Mouse (Mus musculus) MN1 (cell line): ENCODE data around the gene Klk8.

ENCODE experiments used
- DNase-seq: peaks from one replicate; pipeline ENCODE4 v3.0.0-alpha.2; 2016; ENCODE audit warnings: low spot score

Gene Klk8

DNA sequence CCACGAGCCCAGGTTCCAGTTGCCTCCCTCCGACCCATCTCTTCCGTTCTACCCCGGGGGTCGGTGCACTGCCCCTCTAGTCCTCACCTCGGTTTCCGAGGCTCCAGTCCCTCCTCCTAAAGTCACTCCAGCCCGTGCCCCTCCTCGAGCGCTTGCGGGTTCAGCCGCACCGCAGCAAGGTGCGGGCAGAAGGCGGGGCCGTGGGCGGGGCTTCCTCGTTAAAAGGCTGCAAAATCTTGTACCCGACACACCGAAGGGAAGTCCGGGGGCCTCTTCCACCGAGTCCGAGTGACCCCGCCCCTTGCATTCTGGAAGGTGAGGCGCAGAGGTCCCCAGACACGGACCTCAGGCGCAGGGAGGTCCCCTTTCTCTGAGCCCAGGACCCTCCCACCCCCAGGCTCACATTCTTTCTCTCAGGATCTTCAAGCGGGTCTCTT is at the start of gene Klk8:
TSS of gene Klk8 (plus strand) at position 245 of the 437 bp plus-strand sequence.
- DNase-seq = no peak

DNA sequence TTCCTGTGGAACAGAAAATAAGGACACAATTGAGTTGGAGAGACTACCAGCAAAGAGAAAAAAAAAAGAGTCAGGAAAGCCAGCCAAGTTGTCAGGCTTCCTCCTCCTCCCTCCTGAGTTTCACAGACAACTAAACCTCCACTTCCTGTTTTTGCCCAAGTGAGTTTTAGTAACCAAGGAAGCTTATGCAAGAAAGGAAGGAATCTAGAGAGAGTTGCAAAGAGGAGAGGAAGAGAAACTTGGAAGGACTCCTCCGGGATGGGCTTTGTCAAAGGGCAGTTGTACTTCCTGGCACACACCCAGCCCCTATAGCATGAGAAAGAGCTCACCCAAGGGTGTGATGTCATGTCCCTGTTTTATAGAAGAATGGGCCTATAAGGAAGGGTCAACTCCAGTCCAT is 49.6 kb upstream of the Klk8 start:
- no peak for DNase-seq

DNA sequence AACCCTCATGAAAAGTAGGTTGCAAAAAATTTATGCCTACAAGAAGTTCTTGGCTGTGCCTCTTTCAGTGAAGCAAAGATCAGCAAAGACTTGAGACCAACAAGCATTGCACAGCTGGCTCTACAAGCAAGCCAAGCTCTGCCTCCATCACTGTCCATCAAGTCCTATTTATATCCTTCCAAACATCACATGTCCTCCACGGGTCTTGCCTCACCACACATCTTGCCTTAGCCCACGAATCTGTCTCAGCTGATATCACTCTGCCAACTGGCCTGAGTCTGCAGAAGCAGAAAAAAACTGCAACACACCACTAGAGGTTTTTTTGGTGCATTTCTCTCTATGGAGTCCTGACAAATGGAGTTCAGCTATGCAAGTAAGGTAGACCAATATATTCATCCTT is 44.6 kb upstream of the Klk8 start:
- DNase-seq = no peak

DNA sequence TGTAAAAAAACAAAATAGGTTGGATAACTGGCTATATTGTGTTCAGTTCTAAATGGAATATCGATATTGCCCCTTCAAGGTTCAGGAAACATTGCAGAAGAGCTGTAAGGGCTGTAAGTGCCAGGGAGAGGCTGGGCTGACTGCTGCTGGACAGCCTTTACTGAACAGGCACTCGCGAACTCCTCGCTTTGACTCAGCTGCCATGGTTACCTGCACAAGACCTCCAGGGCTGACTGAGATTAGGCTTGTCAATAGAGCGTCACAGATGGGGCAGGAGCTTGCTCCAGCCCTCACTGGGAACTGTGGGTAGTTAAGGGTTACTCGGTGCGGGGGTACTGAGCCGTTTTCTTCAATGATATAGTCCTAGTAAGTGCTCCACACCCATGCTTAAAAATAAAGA is 30.9 kb upstream of the Klk8 start:
- no peak for DNase-seq

DNA sequence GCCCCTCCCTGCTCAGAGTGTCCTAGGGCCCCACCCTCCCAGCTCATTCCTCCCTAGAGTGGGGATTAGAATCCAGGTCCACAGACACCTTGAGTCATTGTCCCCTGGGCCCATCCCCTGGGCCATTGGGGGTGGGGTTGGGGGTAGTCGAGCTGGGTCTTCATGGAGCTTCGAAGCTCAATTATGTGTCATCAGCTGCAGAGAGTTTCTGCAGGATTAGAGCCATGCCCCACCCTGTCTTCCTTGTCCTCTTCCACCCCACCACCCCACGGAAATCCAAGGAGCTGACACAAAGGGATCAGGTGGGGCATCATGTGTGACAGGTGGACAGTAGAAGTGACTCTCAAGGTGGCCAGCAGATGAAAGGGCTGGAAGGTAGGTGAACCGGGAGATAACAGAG is 28.8 kb upstream of the Klk8 start, which contains the start of gene Klk12:
TSS of gene Klk12 (plus strand) at position 301 of the 400 bp plus-strand sequence.
- DNase-seq = no peak

DNA sequence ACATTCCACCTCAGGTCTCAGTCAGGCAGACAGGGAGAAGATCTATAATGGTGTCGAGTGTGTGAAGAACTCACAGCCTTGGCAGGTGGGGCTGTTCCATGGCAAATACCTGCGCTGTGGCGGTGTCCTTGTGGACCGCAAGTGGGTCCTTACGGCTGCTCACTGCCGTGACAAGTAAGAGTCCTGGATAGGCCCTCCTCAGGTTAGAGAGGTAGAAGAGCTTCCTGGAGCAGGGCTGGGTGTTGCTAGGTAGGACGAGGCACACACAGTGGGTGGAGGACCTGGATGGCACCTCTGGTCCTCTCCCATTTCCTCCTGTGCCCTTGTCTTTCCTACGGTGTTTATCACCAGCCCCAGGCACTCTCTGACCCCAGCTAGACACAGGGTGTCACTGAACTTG is 27.7 kb upstream of the Klk8 start:
- DNase-seq = no peak

DNA sequence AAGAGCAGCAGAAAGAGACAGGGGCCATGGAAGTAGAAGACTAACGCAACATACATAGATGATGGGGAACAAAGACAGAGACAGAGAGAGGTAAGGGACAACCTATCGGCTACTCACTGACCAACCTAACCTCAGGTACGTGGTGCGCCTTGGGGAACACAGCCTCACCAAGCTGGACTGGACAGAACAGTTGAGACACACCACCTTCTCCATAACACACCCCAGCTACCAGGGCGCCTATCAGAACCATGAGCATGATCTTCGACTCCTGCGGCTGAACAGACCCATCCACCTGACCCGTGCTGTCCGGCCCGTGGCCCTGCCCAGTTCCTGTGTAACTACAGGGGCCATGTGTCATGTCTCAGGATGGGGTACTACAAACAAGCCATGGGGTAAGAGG is 26.7 kb upstream of the Klk8 start:
- no peak for DNase-seq

DNA sequence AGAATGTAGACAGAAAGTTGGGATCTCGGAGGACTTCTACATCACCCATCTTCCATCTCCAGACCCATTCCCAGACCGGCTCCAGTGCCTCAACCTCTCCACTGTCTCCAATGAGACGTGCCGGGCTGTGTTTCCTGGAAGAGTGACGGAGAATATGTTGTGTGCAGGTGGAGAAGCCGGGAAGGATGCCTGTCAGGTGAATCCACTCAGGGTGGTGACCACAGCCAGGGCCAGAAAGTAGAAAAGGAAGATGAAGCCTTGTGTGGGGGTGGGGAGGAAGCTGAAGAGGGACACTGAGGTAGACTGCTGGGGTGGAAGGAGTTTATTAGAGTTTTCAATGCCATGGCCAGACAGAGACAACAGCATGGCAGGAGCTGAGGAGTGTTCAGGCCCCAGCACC is 25.5 kb upstream of the Klk8 start:
- no peak for DNase-seq

DNA sequence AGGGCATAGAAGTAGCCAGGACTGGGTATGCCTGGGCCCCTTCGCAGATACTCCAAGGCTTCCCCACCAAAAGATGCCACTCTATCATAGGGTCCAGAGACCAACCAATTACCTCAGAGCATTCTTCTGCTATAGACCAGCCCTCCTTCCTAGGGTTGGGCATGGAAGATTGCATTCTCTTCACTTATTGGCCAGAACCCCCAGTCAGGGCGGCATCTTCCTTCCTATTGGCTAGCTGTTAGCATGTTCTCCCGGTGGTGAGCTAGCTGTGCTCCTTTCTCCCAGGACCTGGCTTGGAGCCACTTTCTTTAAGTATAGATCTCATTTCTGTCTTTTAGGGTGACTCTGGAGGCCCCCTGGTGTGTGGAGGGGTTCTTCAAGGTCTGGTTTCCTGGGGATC is 24.5 kb upstream of the Klk8 start:
- DNase-seq = no peak

DNA sequence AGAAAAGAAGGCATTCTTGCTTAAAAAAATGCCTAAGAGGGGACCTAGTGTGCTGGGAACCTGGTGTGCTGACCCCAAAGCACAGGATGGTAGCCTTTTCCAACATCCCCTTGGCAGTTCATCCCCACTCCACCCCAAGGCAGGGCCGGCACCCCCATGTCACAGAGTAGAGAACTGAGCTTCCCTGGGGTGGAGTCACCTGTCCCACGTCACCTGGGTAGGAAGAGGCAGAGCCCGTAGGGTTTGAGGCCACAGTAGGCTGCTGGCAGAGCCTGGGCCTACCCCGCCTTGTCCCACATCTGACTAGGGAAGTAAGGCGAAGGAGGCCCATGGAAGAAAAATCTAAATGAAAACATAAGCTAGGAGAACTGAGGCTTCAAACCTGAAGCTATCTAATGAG is 23.0 kb upstream of the Klk8 start, which contains the start of gene Klk11:
TSS of gene Klk11 (plus strand) at position 241 of the 400 bp plus-strand sequence.
- no peak for DNase-seq

DNA sequence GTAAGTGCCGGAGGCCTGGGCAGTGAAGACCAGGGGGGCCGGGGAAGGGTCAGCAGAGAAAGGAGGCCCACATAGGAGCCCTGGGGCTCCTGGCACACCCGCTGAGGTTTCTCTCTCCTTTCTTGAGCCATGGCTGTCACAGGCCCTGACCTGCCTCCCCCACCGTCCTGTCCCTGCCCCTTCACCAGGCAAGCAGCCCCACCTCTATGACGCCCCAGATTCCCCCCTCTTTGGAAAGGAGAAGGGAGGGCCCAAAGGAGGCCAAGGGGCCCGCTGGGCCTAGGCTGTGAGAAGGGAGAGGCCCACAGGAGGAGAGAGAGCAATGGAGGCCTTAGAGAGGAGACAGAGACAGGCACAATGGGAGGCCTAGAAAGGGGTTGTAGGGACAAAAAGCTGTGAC is 22.6 kb upstream of the Klk8 start:
- no peak for DNase-seq

DNA sequence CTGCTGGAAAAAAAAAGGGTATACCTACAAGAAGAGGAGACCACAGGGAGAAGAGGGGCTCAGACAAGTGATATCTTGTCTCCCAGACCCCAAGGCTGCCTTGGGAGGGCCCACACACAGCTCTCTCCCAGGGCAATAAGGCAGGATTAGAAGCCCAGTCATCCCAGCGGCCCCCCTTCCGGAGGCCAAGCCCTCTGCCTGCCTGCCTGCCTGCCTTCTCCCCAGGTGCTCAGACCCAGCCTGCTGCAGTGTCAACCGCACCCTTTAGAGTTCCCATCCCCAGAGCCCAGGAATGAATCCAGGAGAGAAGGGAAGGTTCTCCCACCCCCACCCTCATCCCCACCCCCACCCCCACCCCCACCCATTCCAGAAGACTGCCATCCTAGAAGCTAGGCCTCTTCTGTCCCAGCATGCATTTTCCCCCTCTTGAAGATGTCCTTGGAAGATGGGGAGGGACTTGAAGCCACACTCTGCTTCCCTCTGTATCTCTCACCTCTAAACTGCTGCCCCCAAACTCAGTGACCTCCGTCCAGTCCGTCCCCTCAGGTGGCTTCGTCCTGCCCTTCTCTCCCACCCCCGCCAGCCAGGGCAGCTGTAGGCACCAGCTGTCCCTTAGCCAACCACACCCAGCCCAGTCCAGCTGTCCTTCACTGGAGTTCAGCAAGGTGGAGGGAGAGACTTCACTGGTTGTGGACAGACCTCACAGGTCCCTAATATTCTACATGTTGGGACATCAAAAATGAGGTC is 21.9 kb upstream of the Klk8 start:
- no peak for DNase-seq

DNA sequence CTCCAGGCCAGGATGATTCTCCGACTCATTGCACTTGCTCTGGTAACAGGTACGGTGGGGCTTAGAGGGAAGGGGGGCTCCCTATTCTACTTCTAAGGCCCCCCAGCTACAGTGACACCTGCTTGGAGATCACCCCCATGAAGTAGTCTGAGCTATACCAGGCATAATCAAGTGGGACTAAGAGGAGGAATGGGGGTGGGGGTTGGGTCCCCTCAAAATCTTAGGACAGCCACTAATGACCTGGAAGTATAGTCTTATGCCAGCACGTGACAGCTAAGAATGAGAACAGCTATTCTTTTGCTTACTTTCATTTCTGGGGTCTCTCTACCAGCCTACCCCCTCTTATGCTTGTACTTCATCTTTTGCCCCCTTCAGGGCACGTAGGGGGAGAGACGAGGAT is 20.9 kb upstream of the Klk8 start:
- no peak for DNase-seq

DNA sequence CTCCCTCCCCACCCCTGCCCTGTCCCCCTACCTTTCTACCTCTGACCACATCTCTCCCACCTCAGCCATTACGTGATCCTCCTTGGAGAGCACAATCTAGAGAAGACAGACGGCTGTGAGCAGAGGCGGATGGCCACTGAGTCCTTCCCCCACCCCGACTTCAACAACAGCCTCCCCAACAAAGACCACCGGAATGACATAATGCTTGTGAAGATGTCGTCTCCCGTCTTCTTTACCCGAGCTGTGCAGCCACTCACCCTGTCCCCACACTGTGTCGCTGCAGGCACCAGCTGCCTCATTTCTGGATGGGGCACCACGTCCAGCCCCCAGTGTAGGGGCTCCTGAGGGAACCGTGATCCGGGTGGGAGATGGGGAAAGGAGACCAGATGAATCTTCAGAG is 20.0 kb upstream of the Klk8 start:
- DNase-seq = no peak

DNA sequence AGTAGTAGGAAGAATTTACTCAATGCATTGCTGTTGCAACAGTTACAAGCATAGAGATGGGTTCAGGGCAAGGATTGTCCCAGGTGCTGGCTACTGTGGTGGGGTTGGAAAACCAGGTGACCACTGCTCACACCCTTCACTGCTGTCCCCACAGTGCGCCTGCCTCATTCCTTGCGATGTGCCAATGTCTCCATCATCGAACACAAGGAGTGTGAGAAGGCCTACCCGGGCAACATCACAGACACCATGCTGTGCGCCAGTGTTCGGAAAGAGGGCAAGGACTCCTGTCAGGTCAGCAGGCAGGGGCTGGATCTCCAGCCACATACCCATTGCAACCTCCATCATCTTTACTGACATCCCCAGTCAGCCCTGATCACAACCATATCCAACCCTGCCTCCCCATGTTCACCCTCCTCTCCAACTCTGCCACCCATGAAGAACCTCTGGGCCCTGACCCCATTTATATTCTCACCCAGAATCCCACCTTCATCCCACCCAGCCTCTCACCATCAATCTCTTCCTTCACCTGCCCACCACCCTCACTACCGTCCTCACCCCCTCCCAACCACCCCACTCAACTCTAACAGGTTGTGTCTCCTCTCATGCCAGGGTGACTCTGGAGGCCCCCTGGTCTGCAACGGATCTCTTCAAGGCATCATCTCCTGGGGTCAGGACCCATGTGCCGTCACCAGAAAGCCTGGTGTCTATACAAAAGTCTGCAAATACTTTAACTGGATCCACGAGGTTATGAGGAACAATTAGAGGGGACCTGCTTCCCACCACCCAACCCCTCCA is 19.0 kb upstream of the Klk8 start:
- no peak for DNase-seq

DNA sequence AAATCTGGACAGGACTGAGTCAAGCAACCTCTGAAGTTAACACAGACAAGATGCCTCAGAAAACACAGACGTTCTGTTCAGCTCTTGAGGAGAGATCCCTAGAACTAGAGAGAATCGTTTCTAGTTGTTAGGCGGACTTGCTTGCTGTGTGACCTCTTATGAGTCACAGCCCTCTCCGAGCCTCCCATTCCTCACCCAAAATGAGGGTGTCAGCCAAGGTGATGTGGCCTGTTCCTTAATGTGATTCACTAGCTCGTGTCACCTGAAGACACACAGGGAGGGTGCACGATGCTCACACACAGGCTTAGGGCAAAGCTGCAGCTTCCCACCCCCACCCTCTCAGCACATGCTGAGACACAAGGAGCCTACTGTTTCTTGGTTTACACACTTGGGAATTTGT is 17.1 kb upstream of the Klk8 start:
- no peak for DNase-seq

DNA sequence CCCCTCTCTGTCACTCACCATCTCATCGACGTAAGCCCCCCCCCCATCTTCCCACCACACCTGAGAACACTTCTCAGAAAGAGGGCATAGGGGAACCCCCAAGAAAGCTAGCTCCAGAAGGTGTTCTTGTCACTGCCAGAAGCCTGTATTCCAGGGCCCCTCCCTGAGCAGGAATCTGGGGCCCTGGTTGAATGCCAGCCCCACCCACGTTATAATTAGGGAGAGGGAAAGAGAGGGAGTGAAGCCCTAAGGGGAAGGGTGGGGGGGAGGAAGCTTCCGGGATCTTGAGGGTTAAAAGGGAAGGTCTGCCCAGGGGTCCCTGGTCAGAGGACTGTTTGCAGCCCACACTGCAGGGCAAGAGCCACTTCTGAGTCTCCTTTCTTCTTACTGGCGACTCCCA is 16.6 kb upstream of the Klk8 start, which contains the start of gene Klk10:
TSS of gene Klk10 (plus strand) at position 290 of the 400 bp plus-strand sequence.
- no peak for DNase-seq

DNA sequence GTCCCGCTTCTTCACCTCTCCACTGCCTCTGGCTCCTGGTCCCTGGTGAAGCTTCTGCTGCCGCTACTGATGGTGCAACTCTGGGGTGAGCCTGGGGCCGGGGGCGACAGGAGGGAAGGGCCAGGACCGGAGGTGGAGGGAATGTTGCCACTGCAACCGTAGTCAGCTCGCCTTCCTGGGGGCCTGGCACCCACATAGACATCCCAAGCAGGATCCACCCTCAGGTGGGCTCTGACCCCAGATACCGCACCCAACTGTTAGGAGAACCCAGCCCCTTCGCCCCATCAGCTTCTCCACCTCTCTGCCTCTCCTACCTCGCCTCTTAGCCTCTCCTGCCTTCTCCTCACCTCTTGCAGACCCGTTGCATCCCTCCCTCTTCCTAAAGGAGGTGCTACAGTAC is 15.8 kb upstream of the Klk8 start:
- no peak for DNase-seq

DNA sequence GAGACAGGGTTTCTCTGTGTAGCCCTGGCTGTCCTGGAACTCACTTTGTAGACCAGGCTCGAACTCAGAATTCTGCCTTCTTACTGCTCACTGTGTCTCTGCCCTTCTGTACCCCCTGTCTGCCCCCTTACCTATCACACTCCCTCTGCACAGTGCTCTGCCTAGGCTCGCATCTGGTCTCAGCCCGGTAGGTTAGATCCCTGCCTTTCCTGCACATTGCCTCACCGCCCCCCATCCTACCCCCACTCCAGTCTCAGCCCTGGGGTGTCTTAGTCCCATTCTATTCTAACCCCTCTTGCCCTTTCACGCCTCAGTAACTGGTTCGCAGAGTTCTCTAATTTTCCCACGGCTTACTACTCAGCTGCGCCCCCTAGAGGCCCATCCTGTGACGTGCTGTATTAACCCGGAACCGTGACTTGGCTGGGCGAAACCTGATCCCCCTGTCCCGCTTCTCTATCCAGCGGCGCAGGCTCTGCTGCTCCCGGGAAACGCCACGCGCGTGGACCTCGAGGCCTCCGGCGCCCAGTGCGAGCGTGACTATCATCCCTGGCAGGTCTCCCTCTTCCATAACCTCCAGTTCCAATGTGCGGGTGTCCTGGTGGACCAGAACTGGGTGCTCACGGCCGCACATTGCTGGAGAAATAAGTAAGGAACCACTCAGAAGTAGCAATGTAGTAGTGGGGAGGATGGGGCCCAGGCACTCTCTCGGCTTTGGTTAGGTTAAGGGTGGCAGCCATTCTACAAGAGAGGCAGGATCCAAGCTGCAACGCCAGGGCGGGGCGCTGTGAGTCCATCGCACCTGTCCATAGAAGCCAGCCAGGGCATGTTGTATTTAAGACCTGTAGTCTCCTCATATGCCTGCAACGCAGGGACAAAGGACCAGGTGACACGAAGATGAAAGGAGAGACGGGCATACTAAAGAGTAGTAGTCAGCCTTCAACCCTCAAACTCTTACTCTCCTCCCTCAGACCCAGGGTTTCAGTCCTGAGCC is 14.8 kb upstream of the Klk8 start:
- no peak for DNase-seq

DNA sequence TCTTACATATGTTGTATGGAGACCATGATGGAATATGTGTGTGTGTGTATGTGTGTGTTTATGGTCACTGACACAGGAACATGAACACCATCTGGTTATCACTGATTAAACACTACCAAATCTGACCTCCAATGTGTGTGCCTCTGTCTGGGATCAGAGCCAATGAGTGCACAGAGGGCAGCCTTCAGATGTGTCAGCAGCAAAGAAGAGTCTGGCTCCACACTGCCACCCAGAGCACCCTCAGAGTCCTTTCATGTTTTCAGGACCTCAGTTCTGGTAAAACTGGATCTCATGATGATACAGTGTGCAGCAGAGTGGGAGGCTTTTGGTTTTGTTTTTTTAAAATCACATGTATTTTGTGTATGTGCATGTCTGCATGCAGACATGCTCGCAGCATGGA is 12.1 kb upstream of the Klk8 start:
- no peak for DNase-seq

DNA sequence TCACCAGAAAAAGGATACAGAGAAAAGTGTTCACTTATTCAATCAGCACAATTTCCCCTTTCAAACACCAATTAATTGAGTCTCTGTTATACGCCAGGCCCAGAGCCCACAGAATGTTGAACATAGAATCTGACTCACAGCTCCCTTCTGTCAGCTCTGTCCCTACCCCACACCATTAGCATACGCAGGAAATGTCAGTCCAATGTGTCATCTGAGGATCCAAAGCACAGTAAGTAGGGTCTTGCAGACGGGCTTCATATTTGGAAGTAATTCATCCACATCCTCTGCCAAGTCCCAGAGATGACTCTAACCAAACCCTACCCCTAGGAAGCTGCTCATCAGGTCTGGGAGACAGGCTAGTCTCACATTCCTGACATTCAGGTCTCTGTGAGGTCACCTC is 9.3 kb upstream of the Klk8 start:
- no peak for DNase-seq

DNA sequence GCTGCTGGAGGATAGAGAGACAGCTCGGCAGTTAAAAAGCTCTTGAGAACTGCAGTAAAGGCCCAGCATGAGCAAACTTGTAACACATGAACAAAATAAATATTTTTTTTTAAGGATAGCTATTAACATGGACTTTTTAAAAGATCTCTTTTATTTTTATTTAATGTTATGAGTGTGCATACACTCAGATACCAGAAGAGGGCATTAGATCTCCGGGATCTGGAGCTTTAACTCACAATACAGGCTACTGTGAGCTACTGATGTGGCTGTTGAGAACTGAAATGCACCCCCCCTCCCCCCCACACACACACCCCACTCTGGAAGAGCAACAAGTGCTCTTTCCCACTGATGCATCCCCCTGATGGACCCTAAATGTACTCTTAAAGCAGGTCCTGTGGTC is 8.1 kb upstream of the Klk8 start:
- no peak for DNase-seq
